Mouse (Mus musculus) limb, embryonic 14.5 days (tissue): ENCODE measurements around the gene Loxl3. TPM values are rescaled to one million over a fixed set of nuclear protein-coding genes. Genes with fewer than 3 reads are reported as not detected.

Experiments used
- ATAC-seq: fragments of 200-750 bp; cut with Nextera tagmentation; 2 replicates; pipeline ENCODE4 v1.8.0; 2017; ENCODE audit warnings: low read depth, moderate number of reproducible peaks, moderate TSS enrichment; ENCODE audit not compliant: low FRiP score
- DNase-seq: peaks from one replicate; pipeline ENCODE4 v3.0.0-alpha.2; 2015; ENCODE audit warnings: low spot score
- H3K27ac ChIP-seq: fragments of 300-500 bp; sonication (generic); replicated peaks from 2 replicates; pipeline ENCODE4 v1.5.1; 2014; ENCODE audit warnings: low read depth, mild to moderate bottlenecking, low read length, moderate library complexity, mixed read lengths
- H3K27me3 ChIP-seq: fragments of 300-500 bp; sonication (generic); 2 replicates; pipeline ENCODE4 v1.6.1; 2014; ENCODE audit warnings: low read length, mixed read lengths; ENCODE audit not compliant: control insufficient read depth, insufficient read depth
- H3K36me3 ChIP-seq: fragments of 300-500 bp; sonication (generic); 2 replicates; pipeline ENCODE4 v1.6.1; 2014; ENCODE audit warnings: mild to moderate bottlenecking, low read length, moderate library complexity, mixed read lengths; ENCODE audit not compliant: control insufficient read depth, insufficient read depth
- H3K4me1 ChIP-seq: fragments of 300-500 bp; sonication (generic); 2 replicates; pipeline ENCODE4 v1.6.1; 2014; ENCODE audit warnings: antibody characterized with exemption, low read length, mixed read lengths; ENCODE audit not compliant: control insufficient read depth, insufficient read depth
- H3K4me2 ChIP-seq: fragments of 300-500 bp; sonication (generic); replicated peaks from 2 replicates; pipeline ENCODE4 v1.6.1; 2014; ENCODE audit warnings: low read depth, mild to moderate bottlenecking, low read length, moderate library complexity; ENCODE audit not compliant: severe bottlenecking
- H3K4me3 ChIP-seq: fragments of 300-500 bp; sonication (generic); replicated peaks from 2 replicates; pipeline ENCODE4 v1.5.1; 2014; ENCODE audit warnings: low read length
- H3K9ac ChIP-seq: fragments of 300-500 bp; sonication (generic); 2 replicates; pipeline ENCODE4 v1.6.1; 2014; ENCODE audit warnings: mild to moderate bottlenecking, low read depth, low read length, moderate library complexity; ENCODE audit not compliant: severe bottlenecking
- H3K9me3 ChIP-seq: fragments of 300-500 bp; sonication (generic); 2 replicates; pipeline ENCODE4 v1.6.1; 2016; ENCODE audit warnings: low read length; ENCODE audit not compliant: control insufficient read depth
- POLR2A ChIP-seq: fragments of 200-500 bp; IDR thresholded peaks from 2 replicates; pipeline ENCODE4 v1.8.0; 2012; ENCODE audit warnings: inconsistent platforms, mild to moderate bottlenecking, moderate library complexity, borderline replicate concordance; ENCODE audit not compliant: insufficient read depth, insufficient read length; ENCODE audit errors: extremely low read depth
- WGBS: fragments of 180-500 bp; shearing (Covaris S2); extraction: QIAGEN DNeasy Blood & Tissue Kit; methylation state at CpG from one replicate; pipeline ENCODE4 v1.1.7; 2014; 5-methylcytosine and 5-hydroxymethylcytosine counted together
- polyA plus RNA-seq, 2 experiments: library from polyadenylated mRNA; depleted of rRNA in 1 of 2; stranded (reverse) in 1 of 2; unstranded in 1 of 2; fragments of >200 nt; fragmentation: Nextera tagmentation in 1 of 2; extraction: Ambion mirVana in 1 of 2; gene quantifications; 2 replicates each; pipeline versions ENCODE4 v1.2.1 to v1.2.3; 2012 to 2014

Loxl3 gene
- polyA plus RNA-seq, 2 experiments, result 24.1 to 55.6 TPM

- H3K9me3 ChIP-seq, result no peaks in the 10 kb centered on the region
- no peaks in the 10 kb centered on the region for H3K27me3 ChIP-seq
- H3K9ac ChIP-seq, result no peak overlapping the region
- TF ChIP-seq POLR2A, result no peak
- ATAC-seq (no peak), DNase-seq (no peak)
- H3K4me2 ChIP-seq, result no peak overlapping the region
- no peaks in the 10 kb centered on the region for H3K36me3 ChIP-seq
- H3K4me3 ChIP-seq, result no peak overlapping the region
- no peak overlapping the region for H3K27ac ChIP-seq
- H3K4me1 ChIP-seq, result no peaks in the 10 kb centered on the region
- 80% methylated on average over 2 of the region's 2 CpGs for WGBS
These were observed 29.7 kb upstream of the Loxl3 start for GRCm38 (mm10) chr6:83004309-83004708.

- 65% methylated on average over 7 of the region's 7 CpGs for WGBS
- Histone ChIP-seq H3K27ac (no peak overlapping the region), H3K27me3 (no peaks in the 10 kb centered on the region), H3K9ac (no peak overlapping the region), H3K4me1 (no peaks in the 10 kb centered on the region), H3K4me3 (no peak overlapping the region), H3K36me3 (no peaks in the 10 kb centered on the region), H3K4me2 (no peak overlapping the region), H3K9me3 (no peaks in the 10 kb centered on the region)
- TF ChIP-seq POLR2A, result no peak
- no peak for ATAC-seq
- no peak for DNase-seq
These were observed 29.1 kb upstream of the Loxl3 start for GRCm38 (mm10) chr6:83004872-83005271.

- Histone ChIP-seq H3K4me3 (no peak overlapping the region), H3K4me2 (no peak overlapping the region), H3K36me3 (no peaks in the 10 kb centered on the region), H3K9me3 (no peaks in the 10 kb centered on the region), H3K27me3 (no peaks in the 10 kb centered on the region), H3K27ac (no peak overlapping the region), H3K4me1 (no peaks in the 10 kb centered on the region), H3K9ac (no peak overlapping the region)
- no peak for ATAC-seq
- TF ChIP-seq POLR2A, result no peak
- DNase-seq, result no peak
- 72% methylated on average over 10 of the region's 10 CpGs for WGBS
These were observed 28.4 kb upstream of the Loxl3 start for GRCm38 (mm10) chr6:83005444-83006011.

GRCm38 (mm10) chr6:83006114-83006513, 27.9 kb upstream of the Loxl3 start:
- no peaks in the 10 kb centered on the region for H3K4me1 ChIP-seq
- H3K9me3 ChIP-seq, result no peaks in the 10 kb centered on the region
- ATAC-seq (no peak), DNase-seq (no peak)
- H3K4me2 ChIP-seq, result no peak overlapping the region
- H3K4me3 ChIP-seq, result no peak overlapping the region
- WGBS, result 83% methylated on average over 6 of the region's 6 CpGs
- H3K27me3 ChIP-seq, result no peaks in the 10 kb centered on the region
- no peak for TF ChIP-seq POLR2A
- H3K36me3 ChIP-seq, result no peaks in the 10 kb centered on the region
- H3K9ac ChIP-seq, result no peak overlapping the region
- H3K27ac ChIP-seq, result no peak overlapping the region

- Histone ChIP-seq H3K9ac (no peak overlapping the region), H3K4me3 (no peak overlapping the region), H3K9me3 (no peaks in the 10 kb centered on the region), H3K27me3 (no peaks in the 10 kb centered on the region), H3K4me1 (0 out of 2 replicates have a peak, but pooled peaks cover 2% of the 10 kb centered on the region), H3K4me2 (no peak overlapping the region), H3K36me3 (no peaks in the 10 kb centered on the region), H3K27ac (no peak overlapping the region)
- TF ChIP-seq POLR2A, result no peak
- DNase-seq (no peak), ATAC-seq (no peak)
- 61% methylated on average over 3 of the region's 3 CpGs for WGBS
These were observed 25.3 kb upstream of the Loxl3 start for GRCm38 (mm10) chr6:83008659-83009058.

GRCm38 (mm10) chr6:83010010-83010409, 24.0 kb upstream of the Loxl3 start:
- WGBS, result 62% methylated on average over 7 of the region's 7 CpGs
- ATAC-seq (no peak), DNase-seq (no peak)
- TF ChIP-seq POLR2A, result no peak
- H3K27me3 ChIP-seq, result no peaks in the 10 kb centered on the region
- no peaks in the 10 kb centered on the region for H3K36me3 ChIP-seq
- H3K9ac ChIP-seq, result no peak overlapping the region
- H3K4me1 ChIP-seq, result 0 out of 2 replicates have a peak, but pooled peaks cover 2% of the 10 kb centered on the region
- no peak overlapping the region for H3K4me3 ChIP-seq
- no peaks in the 10 kb centered on the region for H3K9me3 ChIP-seq
- no peak overlapping the region for H3K27ac ChIP-seq
- no peak overlapping the region for H3K4me2 ChIP-seq
